Mouse (Mus musculus): ENCODE results near the gene Auh. TPM values are rescaled to one million over a fixed set of nuclear protein-coding genes. Genes with fewer than 3 reads are reported as not detected.

Auh gene
- total RNA-seq (2014; fragmentation: Nextera tagmentation) (36.6 and 44.9 TPM in 2 replicates), total RNA-seq (2017) (21.2 and 21.3 TPM in 2 replicates), polyA plus RNA-seq (2012) (17.8 and 19.0 TPM in 2 replicates)

DNA sequence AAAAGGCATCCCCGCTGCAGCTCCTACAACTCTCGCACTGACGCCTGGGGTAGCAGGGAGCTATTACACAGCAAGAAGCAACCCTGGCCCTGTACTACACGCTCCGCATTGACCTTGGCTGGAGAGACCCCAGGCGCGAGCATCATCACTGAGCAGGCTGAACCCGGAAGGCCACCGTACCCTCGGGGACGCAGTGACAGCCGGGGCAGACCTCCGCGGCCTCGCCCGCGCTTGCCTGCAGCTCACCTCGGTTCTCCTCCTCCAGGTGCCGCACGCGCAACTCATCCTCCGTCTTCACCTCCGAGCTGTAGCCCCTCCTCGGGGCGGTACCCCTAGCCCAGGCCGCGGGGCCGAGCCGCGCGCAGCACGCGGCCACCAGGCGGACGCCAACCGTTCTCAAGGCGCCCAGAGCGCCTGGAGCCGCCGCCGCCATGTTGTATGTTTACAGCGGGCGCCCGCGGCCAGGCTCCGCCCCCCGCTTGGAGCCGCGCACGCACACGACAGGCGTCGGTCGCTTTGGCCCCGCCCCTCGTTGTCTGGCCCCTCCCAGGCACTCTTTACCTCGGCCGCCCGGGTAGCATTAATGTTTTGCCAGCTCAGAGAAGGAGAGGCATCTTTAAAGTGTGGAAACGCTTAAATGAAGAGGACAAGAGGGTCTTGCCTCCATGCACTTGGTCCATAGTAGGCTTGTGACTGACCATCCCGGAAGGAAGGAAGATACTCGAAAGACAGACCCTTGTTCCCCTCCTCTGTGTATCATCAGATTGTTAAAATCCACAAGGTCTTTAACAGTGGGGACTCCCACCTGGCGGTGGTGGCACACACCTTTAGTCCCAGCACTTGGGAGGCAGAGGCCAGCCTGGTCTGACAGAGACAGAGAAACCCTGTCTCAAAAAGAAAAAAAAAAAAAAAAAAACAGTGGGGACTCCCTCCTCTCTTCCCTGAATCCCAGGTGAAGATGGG is at the start of gene Auh:
TSS of gene Auh (minus strand) at position 473 of the 963 bp plus-strand sequence.
- TF ChIP-seq GATA2 (IDR thresholded peaks at IDR 0.05; ENCODE audit: borderline replicate concordance, low read depth, low read length) = no peak
- no peak for TF ChIP-seq GATA1 (IDR thresholded peaks at IDR 0.05; ENCODE audit: borderline replicate concordance, low read length)
- no peak for TF ChIP-seq CTCF (IDR thresholded peaks at IDR 0.05; ENCODE audit: low read depth, low read length)
- no peak for TF ChIP-seq TAL1 (conservative IDR thresholded peaks at IDR 0.05; ENCODE audit: low read depth, low read length)
- TF ChIP-seq POLR2AphosphoS5 (IDR thresholded peaks at IDR 0.05; ENCODE audit: insufficient replicate concordance, low read depth, low read length) = no peak
- ATAC-seq (ENCODE audit: extremely low read depth, insufficient number of reproducible peaks, low FRiP score, poor library complexity, severe bottlenecking) (peak; percentile 83), DNase-seq (ENCODE audit: low spot score) (peak; percentile 89)
- peak within 1 kb of the TSS; percentile 92 for H3K4me3 ChIP-seq (ENCODE audit: low read depth, low read length)
- H3K36me3 ChIP-seq (replicated peaks) = peaks cover 22% of the 10 kb centered on the region
- H3K27me3 ChIP-seq (ENCODE audit: insufficient read depth, low read length) = no peaks in the 10 kb centered on the region
- peaks cover 8% of the 10 kb centered on the region; the same call in 1 of the 2 replicates for H3K9me3 ChIP-seq (replicated peaks)
- peaks cover 30% of the 10 kb centered on the region for H3K4me1 ChIP-seq (ENCODE audit: insufficient read depth, low read depth, low read length)

GRCm38 (mm10) chr13:52978321-52978981 is 49.0 kb upstream of the Auh start:
- Histone ChIP-seq H3K4me1 (ENCODE audit: insufficient read depth, low read depth, low read length) (no peaks in the 10 kb centered on the region), H3K4me3 (ENCODE audit: low read depth, low read length) (no peak overlapping the region; the same call in 1 of the 2 replicates), H3K27me3 (ENCODE audit: insufficient read depth, low read length) (no peaks in the 10 kb centered on the region), H3K36me3 (replicated peaks) (no peaks in the 10 kb centered on the region), H3K9me3 (replicated peaks) (peaks cover 65% of the 10 kb centered on the region)
- DNase-seq (ENCODE audit: low spot score) (no peak), ATAC-seq (ENCODE audit: extremely low read depth, insufficient number of reproducible peaks, low FRiP score, poor library complexity, severe bottlenecking) (no peak)
- TF ChIP-seq POLR2AphosphoS5 (IDR thresholded peaks at IDR 0.05; ENCODE audit: insufficient replicate concordance, low read depth, low read length) = no peak
- no peak for TF ChIP-seq GATA2 (IDR thresholded peaks at IDR 0.05; ENCODE audit: borderline replicate concordance, low read depth, low read length)
- TF ChIP-seq TAL1 (conservative IDR thresholded peaks at IDR 0.05; ENCODE audit: low read depth, low read length) = no peak
- TF ChIP-seq GATA1 (IDR thresholded peaks at IDR 0.05; ENCODE audit: borderline replicate concordance, low read length) = no peak
- TF ChIP-seq CTCF (IDR thresholded peaks at IDR 0.05; ENCODE audit: low read depth, low read length) = no peak

GRCm38 (mm10) chr13:52977757-52978156 is 48.3 kb upstream of the Auh start:
- TF ChIP-seq GATA2 (IDR thresholded peaks at IDR 0.05; ENCODE audit: borderline replicate concordance, low read depth, low read length) (no peak), TAL1 (conservative IDR thresholded peaks at IDR 0.05; ENCODE audit: low read depth, low read length) (no peak), POLR2AphosphoS5 (IDR thresholded peaks at IDR 0.05; ENCODE audit: insufficient replicate concordance, low read depth, low read length) (no peak), GATA1 (IDR thresholded peaks at IDR 0.05; ENCODE audit: borderline replicate concordance, low read length) (no peak), CTCF (IDR thresholded peaks at IDR 0.05; ENCODE audit: low read depth, low read length) (no peak)
- Histone ChIP-seq H3K27me3 (ENCODE audit: insufficient read depth, low read length) (no peaks in the 10 kb centered on the region), H3K4me1 (ENCODE audit: insufficient read depth, low read depth, low read length) (no peaks in the 10 kb centered on the region), H3K4me3 (ENCODE audit: low read depth, low read length) (no peak overlapping the region), H3K9me3 (replicated peaks) (peaks cover 64% of the 10 kb centered on the region), H3K36me3 (replicated peaks) (no peaks in the 10 kb centered on the region)
- ATAC-seq (ENCODE audit: extremely low read depth, insufficient number of reproducible peaks, low FRiP score, poor library complexity, severe bottlenecking) (no peak), DNase-seq (ENCODE audit: low spot score) (no peak)

- Histone ChIP-seq H3K9me3 (replicated peaks) (peaks cover 62% of the 10 kb centered on the region), H3K27me3 (ENCODE audit: insufficient read depth, low read length) (no peaks in the 10 kb centered on the region), H3K36me3 (replicated peaks) (no peaks in the 10 kb centered on the region), H3K4me1 (ENCODE audit: insufficient read depth, low read depth, low read length) (no peaks in the 10 kb centered on the region), H3K4me3 (ENCODE audit: low read depth, low read length) (no peak overlapping the region)
- no peak for DNase-seq (ENCODE audit: low spot score)
- no peak for ATAC-seq (ENCODE audit: extremely low read depth, insufficient number of reproducible peaks, low FRiP score, poor library complexity, severe bottlenecking)
- TF ChIP-seq GATA2 (IDR thresholded peaks at IDR 0.05; ENCODE audit: borderline replicate concordance, low read depth, low read length) (no peak), POLR2AphosphoS5 (IDR thresholded peaks at IDR 0.05; ENCODE audit: insufficient replicate concordance, low read depth, low read length) (no peak), GATA1 (IDR thresholded peaks at IDR 0.05; ENCODE audit: borderline replicate concordance, low read length) (no peak), CTCF (IDR thresholded peaks at IDR 0.05; ENCODE audit: low read depth, low read length) (no peak), TAL1 (conservative IDR thresholded peaks at IDR 0.05; ENCODE audit: low read depth, low read length) (no peak)
These were observed 47.7 kb upstream of the Auh start for GRCm38 (mm10) chr13:52977221-52977609.

- no peak for ATAC-seq (ENCODE audit: extremely low read depth, insufficient number of reproducible peaks, low FRiP score, poor library complexity, severe bottlenecking)
- peaks cover 61% of the 10 kb centered on the region for H3K9me3 ChIP-seq (replicated peaks)
- H3K27me3 ChIP-seq (ENCODE audit: insufficient read depth, low read length) = no peaks in the 10 kb centered on the region
- no peak overlapping the region for H3K4me3 ChIP-seq (ENCODE audit: low read depth, low read length)
- H3K4me1 ChIP-seq (ENCODE audit: insufficient read depth, low read depth, low read length) = no peaks in the 10 kb centered on the region
- TF ChIP-seq CTCF (IDR thresholded peaks at IDR 0.05; ENCODE audit: low read depth, low read length) (no peak), TAL1 (conservative IDR thresholded peaks at IDR 0.05; ENCODE audit: low read depth, low read length) (no peak), GATA1 (IDR thresholded peaks at IDR 0.05; ENCODE audit: borderline replicate concordance, low read length) (no peak), POLR2AphosphoS5 (IDR thresholded peaks at IDR 0.05; ENCODE audit: insufficient replicate concordance, low read depth, low read length) (no peak), GATA2 (IDR thresholded peaks at IDR 0.05; ENCODE audit: borderline replicate concordance, low read depth, low read length) (no peak)
- no peaks in the 10 kb centered on the region for H3K36me3 ChIP-seq (replicated peaks)
- no peak for DNase-seq (ENCODE audit: low spot score)
These were observed 47.2 kb upstream of the Auh start for GRCm38 (mm10) chr13:52976510-52977220.

Measured in G1E (cell line).